Mouse (Mus musculus): Measurements from ENCODE around the gene Cdip1.
"Not testable (repeated sequence)": the region's sequence is repeated elsewhere in the genome, so short reads cannot be mapped to it uniquely, and the experiment has no call there.

The Cdip1 gene

GRCm38 (mm10) chr16:4768719-4769118, 21.4 kb downstream of the Cdip1 start:
- DNase-seq, result no peak

GRCm38 (mm10) chr16:4767012-4767790, 22.9 kb downstream of the Cdip1 start:
- DNase-seq, result no peak

GRCm38 (mm10) chr16:4765852-4766251, 24.2 kb downstream of the Cdip1 start:
- DNase-seq, result no peak

GRCm38 (mm10) chr16:4763276-4763675, 26.8 kb downstream of the Cdip1 start:
- DNase-seq, result peak in 1 of 2 experiments; percentile 31

- no peak for DNase-seq
Observed at GRCm38 (mm10) chr16:4762437-4762836, 27.7 kb downstream of the Cdip1 start.

- not testable (repeated sequence) for DNase-seq
Observed at GRCm38 (mm10) chr16:4756660-4757335, 33.3 kb downstream of the Cdip1 start.

- DNase-seq, result no peak
Observed at GRCm38 (mm10) chr16:4754045-4754444, 36.0 kb downstream of the Cdip1 start.

- DNase-seq, result no peak
Observed at GRCm38 (mm10) chr16:4752155-4752554, 37.9 kb downstream of the Cdip1 start.

GRCm38 (mm10) chr16:4742186-4742585, 47.9 kb downstream of the Cdip1 start:
- no peak for DNase-seq

GRCm38 (mm10) chr16:4739994-4740393, 50.1 kb downstream of the Cdip1 start:
- DNase-seq, result no peak

- DNase-seq, result no peak
Observed at GRCm38 (mm10) chr16:4736262-4736661, 53.8 kb downstream of the Cdip1 start.

GRCm38 (mm10) chr16:4730776-4731358, 59.2 kb downstream of the Cdip1 start:
- DNase-seq, result no peak

- DNase-seq, result no peak
Observed at GRCm38 (mm10) chr16:4727963-4728362, 62.1 kb downstream of the Cdip1 start.

- DNase-seq, result no peak
Observed at GRCm38 (mm10) chr16:4727526-4727925, 62.6 kb downstream of the Cdip1 start.

- peak; percentile 60 to 83 for DNase-seq
Observed at GRCm38 (mm10) chr16:4726528-4727128, 63.5 kb downstream of the Cdip1 start.

- peak; percentile 94 to 96 for DNase-seq
Observed at GRCm38 (mm10) chr16:4725780-4726527, 64.1 kb downstream of the Cdip1 start, which contains the start of gene Hmox2. TSS of gene Hmox2 (plus strand) at chr16:4726361.

GRCm38 (mm10) chr16:4725266-4725665, 64.8 kb downstream of the Cdip1 start:
- peak in 1 of 2 experiments; percentile 50 for DNase-seq

- no peak for DNase-seq
Observed at GRCm38 (mm10) chr16:4722915-4723209, 67.2 kb downstream of the Cdip1 start.

- no peak for DNase-seq
Observed at GRCm38 (mm10) chr16:4722128-4722914, 67.8 kb downstream of the Cdip1 start.

GRCm38 (mm10) chr16:4718753-4719518, 71.2 kb downstream of the Cdip1 start, which contains the start of gene Nmral1:
TSS of gene Nmral1 (minus strand) at chr16:4719356.
- peak; percentile 71 to 85 for DNase-seq

GRCm38 (mm10) chr16:4717866-4718265, 72.2 kb downstream of the Cdip1 start:
- no peak for DNase-seq

Data from kidney, postnatal 25 days (tissue).